Mouse (Mus musculus) MEL (cell line): ENCODE measurements around the gene Olfr56. TPM values are rescaled to one million over a fixed set of nuclear protein-coding genes. Genes with fewer than 3 reads are reported as not detected.
A peak's percentile ranks its signal among the peaks of the same experiment; 100 is the strongest.

Experiments used
- DNase-seq: peaks from one replicate; pipeline ENCODE4 v3.0.0; 2011; ENCODE audit warnings: low read depth, low spot score
- H3K27ac ChIP-seq: 2 replicates; pipeline ENCODE4 v1.5.1; 2012; ENCODE audit warnings: low read depth, mild to moderate bottlenecking, control low read depth, low read length, moderate library complexity; ENCODE audit not compliant: control insufficient read depth
- H3K27me3 ChIP-seq, 2 experiments: fragments of 150-350 bp in 1 of 2; sonication (generic) in 1 of 2; 2 replicates each; pipeline ENCODE4 v1.6.1; 2012; ENCODE audit warnings: low read length in 2 of 2, mild to moderate bottlenecking in 2 of 2, improper control_type of control experiment in 1 of 2, moderate library complexity in 1 of 2; ENCODE audit not compliant: insufficient read depth in 2 of 2, control insufficient read depth in 1 of 2
- H3K36me3 ChIP-seq, 2 experiments: 2 replicates each; pipeline ENCODE4 v1.6.1; 2012 to 2014; ENCODE audit warnings: low read length in 2 of 2, improper control_type of control experiment in 1 of 2, inconsistent platforms in 1 of 2, mild to moderate bottlenecking in 1 of 2; ENCODE audit not compliant: insufficient read depth in 2 of 2, control insufficient read depth in 1 of 2
- H3K4me1 ChIP-seq, 2 experiments: fragments of 150-350 bp in 1 of 2; sonication (generic) in 1 of 2; 2 replicates each; pipeline ENCODE4 v1.6.1; 2012; ENCODE audit warnings: low read length in 2 of 2, improper control_type of control experiment in 1 of 2, mild to moderate bottlenecking in 1 of 2; ENCODE audit not compliant: insufficient read depth in 2 of 2, control insufficient read depth in 1 of 2
- H3K4me3 ChIP-seq, 2 experiments: fragments of 150-350 bp in 1 of 2; sonication (generic) in 1 of 2; 2 replicates each; pipeline ENCODE4 v1.5.1; 2012; ENCODE audit warnings: low read depth in 2 of 2, low read length in 2 of 2, mild to moderate bottlenecking in 2 of 2, moderate library complexity in 2 of 2, control low read depth in 1 of 2, improper control_type of control experiment in 1 of 2; ENCODE audit not compliant: control insufficient read depth in 1 of 2, insufficient read depth in 1 of 2
- H3K79me2 ChIP-seq: 2 replicates; pipeline ENCODE4 v1.6.1; 2012; ENCODE audit warnings: mild to moderate bottlenecking, low read length, moderate library complexity; ENCODE audit not compliant: control insufficient read depth, poor library complexity, insufficient read depth
- H3K9ac ChIP-seq: 2 replicates; pipeline ENCODE4 v1.6.1; 2012; ENCODE audit warnings: low read depth, mild to moderate bottlenecking, control low read depth, low read length, moderate library complexity; ENCODE audit not compliant: control insufficient read depth, poor library complexity, severe bottlenecking
- H3K9me3 ChIP-seq: fragments of 150-350 bp; sonication (generic); replicated peaks from 2 replicates; pipeline ENCODE4 v1.6.1; 2012; ENCODE audit warnings: mild to moderate bottlenecking, low read length, improper control_type of control experiment, moderate library complexity; ENCODE audit not compliant: insufficient read depth
- BHLHE40 ChIP-seq: IDR thresholded peaks from 2 replicates; pipeline ENCODE4 v1.6.1; 2012; ENCODE audit warnings: low read depth, mild to moderate bottlenecking, inconsistent platforms, low read length, improper control_type of control experiment, borderline replicate concordance
- CHD1 ChIP-seq: IDR thresholded peaks from 2 replicates; pipeline ENCODE4 v1.6.1; 2012; ENCODE audit warnings: low read depth, mild to moderate bottlenecking, inconsistent platforms, low read length, improper control_type of control experiment
- CHD2 ChIP-seq: IDR thresholded peaks from 2 replicates; pipeline ENCODE4 v1.6.1; 2011; ENCODE audit warnings: low read length, improper control_type of control experiment
- CTCF ChIP-seq, 3 experiments: IDR thresholded peaks in 2 of 3; conservative IDR thresholded peaks in 1 of 3; 2 replicates each; pipeline ENCODE4 v1.5.1; 2011 to 2012; ENCODE audit warnings: low read length in 3 of 3, low read depth in 2 of 3, mild to moderate bottlenecking in 2 of 3, improper control_type of control experiment in 1 of 3, inconsistent platforms in 1 of 3, mixed read lengths in 1 of 3, moderate library complexity in 1 of 3; ENCODE audit not compliant: control insufficient read depth in 1 of 3, insufficient read depth in 1 of 3, poor library complexity in 1 of 3, severe bottlenecking in 1 of 3
- E2F4 ChIP-seq: IDR thresholded peaks from 2 replicates; pipeline ENCODE4 v1.6.1; 2011; ENCODE audit warnings: low read depth, low read length, improper control_type of control experiment, borderline replicate concordance
- ELF1 ChIP-seq: IDR thresholded peaks from 2 replicates; pipeline ENCODE4 v1.6.1; 2014; ENCODE audit warnings: low read depth, mild to moderate bottlenecking, inconsistent platforms, low read length, improper control_type of control experiment, moderate library complexity
- ETS1 ChIP-seq: IDR thresholded peaks from 2 replicates; pipeline ENCODE4 v1.6.1; 2012; ENCODE audit warnings: low read depth, mild to moderate bottlenecking, inconsistent platforms, low read length, improper control_type of control experiment, moderate library complexity
- GABPA ChIP-seq: IDR thresholded peaks from 2 replicates; pipeline ENCODE4 v1.6.1; 2012; ENCODE audit warnings: low read depth, mild to moderate bottlenecking, inconsistent platforms, low read length, improper control_type of control experiment, moderate library complexity
- GATA1 ChIP-seq: IDR thresholded peaks from 2 replicates; pipeline ENCODE4 v1.6.1; 2011; ENCODE audit warnings: low read depth, low read length, improper control_type of control experiment
- MAX ChIP-seq: IDR thresholded peaks from 2 replicates; pipeline ENCODE4 v1.6.1; 2011; ENCODE audit warnings: low read length, improper control_type of control experiment
- MAZ ChIP-seq: IDR thresholded peaks from 2 replicates; pipeline ENCODE4 v1.6.1; 2012; ENCODE audit warnings: low read depth, mild to moderate bottlenecking, inconsistent platforms, low read length, improper control_type of control experiment
- MEF2A ChIP-seq: IDR thresholded peaks from 2 replicates; pipeline ENCODE4 v1.6.1; 2014; ENCODE audit warnings: low read depth, mild to moderate bottlenecking, inconsistent platforms, low read length, improper control_type of control experiment; ENCODE audit not compliant: poor library complexity, insufficient replicate concordance, severe bottlenecking; ENCODE audit errors: extremely low read depth
- MXI1 ChIP-seq: IDR thresholded peaks from 2 replicates; pipeline ENCODE4 v1.6.1; 2011; ENCODE audit warnings: mild to moderate bottlenecking, low read depth, low read length, improper control_type of control experiment
- MYB ChIP-seq: IDR thresholded peaks from 2 replicates; pipeline ENCODE4 v1.6.1; 2011; ENCODE audit warnings: mild to moderate bottlenecking, low read depth, low read length, improper control_type of control experiment
- MYC ChIP-seq: IDR thresholded peaks from 2 replicates; pipeline ENCODE4 v1.6.1; 2011; ENCODE audit warnings: low read depth, mild to moderate bottlenecking, low read length, improper control_type of control experiment, moderate library complexity
- POLR2AphosphoS2 ChIP-seq: IDR thresholded peaks from 2 replicates; pipeline ENCODE4 v1.6.1; 2011; ENCODE audit warnings: low read length, improper control_type of control experiment
- POLR2AphosphoS5 ChIP-seq: IDR thresholded peaks from 2 replicates; pipeline ENCODE4 v1.6.1; 2012; ENCODE audit warnings: low read depth, borderline replicate concordance, mild to moderate bottlenecking, inconsistent platforms, low read length, moderate library complexity, mixed read lengths
- RAD21 ChIP-seq: IDR thresholded peaks from 2 replicates; pipeline ENCODE4 v1.6.1; 2011; ENCODE audit warnings: mild to moderate bottlenecking, low read depth, low read length, improper control_type of control experiment
- RCOR1 ChIP-seq: IDR thresholded peaks from 2 replicates; pipeline ENCODE4 v1.6.1; 2012; ENCODE audit warnings: low read depth, mild to moderate bottlenecking, inconsistent platforms, low read length, improper control_type of control experiment
- SIN3A ChIP-seq: IDR thresholded peaks from 2 replicates; pipeline ENCODE4 v1.6.1; 2012; ENCODE audit warnings: low read length, improper control_type of control experiment, inconsistent platforms
- SMC3 ChIP-seq: IDR thresholded peaks from 2 replicates; pipeline ENCODE4 v1.6.1; 2011; ENCODE audit warnings: low read depth, low read length, improper control_type of control experiment
- TAL1 ChIP-seq: IDR thresholded peaks from 2 replicates; pipeline ENCODE4 v1.6.1; 2012; ENCODE audit warnings: mild to moderate bottlenecking, inconsistent platforms, low read length, moderate library complexity, mixed read lengths
- TCF12 ChIP-seq: IDR thresholded peaks from 2 replicates; pipeline ENCODE4 v1.6.1; 2014; ENCODE audit warnings: low read depth, mild to moderate bottlenecking, inconsistent platforms, low read length, improper control_type of control experiment, moderate library complexity
- UBTF ChIP-seq: IDR thresholded peaks from 2 replicates; pipeline ENCODE4 v1.6.1; 2012; ENCODE audit warnings: low read depth, mild to moderate bottlenecking, inconsistent platforms, low read length, improper control_type of control experiment, moderate library complexity, borderline replicate concordance; ENCODE audit not compliant: insufficient read depth
- USF1 ChIP-seq: IDR thresholded peaks from 2 replicates; pipeline ENCODE4 v1.6.1; 2014; ENCODE audit warnings: low read depth, mild to moderate bottlenecking, inconsistent platforms, low read length, improper control_type of control experiment, moderate library complexity
- ZC3H11A ChIP-seq: IDR thresholded peaks from 2 replicates; pipeline ENCODE4 v1.6.1; 2012; ENCODE audit warnings: low read depth, mild to moderate bottlenecking, inconsistent platforms, low read length, improper control_type of control experiment
- ZKSCAN1 ChIP-seq: IDR thresholded peaks from 2 replicates; pipeline ENCODE4 v1.6.1; 2012; ENCODE audit warnings: low read depth, mild to moderate bottlenecking, inconsistent platforms, low read length, improper control_type of control experiment, moderate library complexity
- ZMIZ1 ChIP-seq: IDR thresholded peaks from 2 replicates; pipeline ENCODE4 v1.6.1; 2012; ENCODE audit warnings: low read depth, mild to moderate bottlenecking, inconsistent platforms, low read length, improper control_type of control experiment, moderate library complexity
- ZNF384 ChIP-seq: IDR thresholded peaks from 2 replicates; pipeline ENCODE4 v1.6.1; 2012; ENCODE audit warnings: low read depth, mild to moderate bottlenecking, inconsistent platforms, low read length, improper control_type of control experiment
- polyA plus RNA-seq, 2 experiments: library from polyadenylated mRNA; stranded (reverse) in 1 of 2; unstranded in 1 of 2; fragments of >175 nt in 1 of 2; fragments of >200 nt in 1 of 2; gene quantifications; 2 replicates each; pipeline versions ENCODE4 v1.2.1 to v1.2.4; 2012; ENCODE audit warnings: low replicate concordance in 2 of 2, low read depth in 1 of 2; ENCODE audit not compliant: insufficient read length in 2 of 2, insufficient read depth in 1 of 2, missing spikeins in 1 of 2
- total RNA-seq: library from RNA; depleted of rRNA; stranded (reverse); fragments of 300-350 nt; gene quantifications from 2 replicates; pipeline ENCODE4 v1.2.3, GENCODE M21; 2012

The Olfr56 gene
- total and polyA plus RNA-seq, 3 experiments, result 0.58 to 0.92 TPM; not detected in 1

DNA sequence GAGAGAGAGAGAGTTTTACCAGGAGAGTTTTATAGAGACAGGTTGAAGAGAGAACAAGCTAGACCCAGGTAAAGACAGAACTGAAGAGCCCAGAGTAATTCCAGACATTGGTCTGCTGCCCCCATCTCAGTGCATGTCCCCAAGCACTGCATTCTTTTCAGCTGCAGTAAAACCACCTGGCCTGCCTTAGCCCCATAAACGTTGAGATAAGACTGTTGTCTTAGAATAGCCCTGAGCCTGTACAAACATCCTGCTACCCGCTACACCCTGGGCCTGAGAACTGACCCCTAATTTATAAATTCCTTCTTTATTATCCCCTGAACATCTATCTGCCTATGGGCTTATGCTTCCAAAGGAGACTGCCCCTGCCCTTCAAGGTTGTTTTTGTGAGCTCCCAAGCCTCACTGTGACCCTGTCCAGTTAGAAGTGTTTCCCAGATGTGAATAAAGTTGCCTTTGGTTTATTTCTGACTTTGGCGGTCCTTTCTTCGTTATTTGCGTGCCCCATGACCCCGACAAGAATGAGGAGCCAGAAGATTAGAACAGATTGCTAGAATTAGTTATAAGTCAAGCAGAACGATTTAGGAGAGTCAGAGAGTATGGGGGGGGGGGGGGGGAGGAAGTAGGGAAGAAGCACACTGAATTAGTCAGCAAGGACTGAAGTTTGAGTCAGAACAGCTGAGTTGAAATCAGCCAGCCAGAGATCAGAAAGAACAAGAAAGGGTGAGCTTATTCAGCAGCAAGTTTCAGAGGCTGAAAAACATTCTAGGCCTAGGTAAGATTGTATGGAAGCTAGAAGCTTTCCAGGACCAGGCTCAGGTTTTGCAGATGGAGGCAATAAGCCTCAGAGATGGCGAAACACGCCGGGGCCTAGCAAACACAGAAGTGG, 129.2 kb downstream of the Olfr56 start:
- Histone ChIP-seq H3K9me3 (no peaks in the 10 kb centered on the region), H3K27ac (no peak overlapping the region), H3K36me3 (peaks cover 0 to 2% of the 10 kb centered on the region in 2 experiments; a peak in 1 of 4 replicates), H3K79me2 (no peaks in the 10 kb centered on the region), H3K9ac (no peak overlapping the region), H3K27me3 (no peaks in the 10 kb centered on the region; a peak in 1 of 4 replicates), H3K4me3 (no peak overlapping the region), H3K4me1 (peaks cover 2 to 4% of the 10 kb centered on the region in 2 experiments; a peak in 3 of 4 replicates)
- no peak for DNase-seq
- TF ChIP-seq GATA1, result no peak
- no peak for TF ChIP-seq SIN3A
- TF ChIP-seq ELF1, result no peak
- TF ChIP-seq UBTF, result no peak
- no peak for TF ChIP-seq E2F4
- TF ChIP-seq POLR2AphosphoS2, result no peak
- TF ChIP-seq GABPA, result no peak
- no peak for TF ChIP-seq MXI1
- no peak for TF ChIP-seq ZKSCAN1
- TF ChIP-seq SMC3, result no peak
- no peak for TF ChIP-seq POLR2AphosphoS5

DNA sequence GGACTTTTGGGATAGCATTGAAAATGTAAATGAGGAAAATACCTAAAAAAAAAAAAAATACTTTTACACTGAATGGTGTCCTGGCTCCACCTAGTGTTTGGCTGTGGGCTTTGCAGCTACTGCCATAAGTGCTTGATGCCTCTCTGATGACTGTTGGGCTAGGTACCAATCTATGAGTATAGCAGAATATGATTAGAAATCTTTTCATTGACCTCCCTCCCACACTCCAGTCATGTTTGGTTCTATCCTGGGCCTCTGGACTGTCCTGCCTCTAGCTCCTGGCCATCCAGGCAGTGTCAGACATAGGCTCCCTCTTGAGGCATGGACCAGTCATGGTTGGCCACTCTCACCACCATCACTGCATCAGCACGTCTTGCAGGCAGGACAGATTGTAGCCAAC, 130.1 kb downstream of the Olfr56 start:
- Histone ChIP-seq H3K36me3 (no peaks in the 10 kb centered on the region; a peak in 1 of 4 replicates), H3K27me3 (no peaks in the 10 kb centered on the region; a peak in 1 of 4 replicates), H3K9me3 (no peaks in the 10 kb centered on the region), H3K79me2 (no peaks in the 10 kb centered on the region), H3K9ac (no peak overlapping the region), H3K4me3 (no peak overlapping the region), H3K27ac (no peak overlapping the region), H3K4me1 (peaks cover under 1 to 4% of the 10 kb centered on the region in 2 experiments; a peak in 3 of 4 replicates)
- peak; percentile 73 for DNase-seq
- TF ChIP-seq ZC3H11A (peak; percentile 79), TCF12 (no peak), RCOR1 (no peak), ETS1 (no peak), UBTF (no peak), CTCF (IDR thresholded peaks at IDR 0.05 in 2 of 3, conservative IDR thresholded peaks at IDR 0.05 in 1 of 3; ENCODE audit: control insufficient read depth in 1 of 3, insufficient read depth in 1 of 3, low read depth in 2 of 3, low read length in 3 of 3, poor library complexity in 1 of 3, severe bottlenecking in 1 of 3) (peak; percentile 71 to 81 (median 75)), MYC (no peak), SIN3A (no peak), CHD1 (no peak), ELF1 (no peak), BHLHE40 (no peak), MEF2A (no peak), USF1 (no peak), SMC3 (peak; percentile 76), POLR2AphosphoS2 (no peak), ZKSCAN1 (no peak), MAZ (no peak), ZNF384 (peak; percentile 92), RAD21 (peak; percentile 75), CHD2 (no peak), MXI1 (no peak), MAX (no peak), TAL1 (no peak), E2F4 (no peak), ZMIZ1 (no peak), MYB (no peak)
